Mouse (Mus musculus) gastrocnemius, postnatal 36 days (tissue): ENCODE measurements around the gene Higd1c. TPM values are rescaled to one million over a fixed set of nuclear protein-coding genes. Genes with fewer than 3 reads are reported as not detected.
"Not testable (repeated sequence)": the region's sequence is repeated elsewhere in the genome, so short reads cannot be mapped to it uniquely, and the experiment has no call there.

Source experiments
- DNase-seq, 2 experiments: peaks; one replicate each; pipeline ENCODE4 v3.0.0; 2022
- intact Hi-C: fragments of 180-260 bp; cut with DNase I; formaldehyde crosslinking; loops from one replicate; pipeline ENCODE4 v1.15.1; 2025
- total RNA-seq, 2 experiments: library from RNA; stranded (reverse); gene quantifications; 2 replicates each; pipeline ENCODE4 v1.2.3; 2021

Higd1c gene
- total RNA-seq, 2 experiments from 2014 or later: not detected

GRCm38 (mm10) chr15:100352711-100353250 is 11.6 kb upstream of the Higd1c start, which contains the start of the genes Methig1 and Mettl7a2:
TSS of gene Methig1 (plus strand) at chr15:100353149.
TSS of gene Mettl7a2 (plus strand) at chr15:100353200.
- no peak for DNase-seq
- intact Hi-C loops: no loop called here

DNA sequence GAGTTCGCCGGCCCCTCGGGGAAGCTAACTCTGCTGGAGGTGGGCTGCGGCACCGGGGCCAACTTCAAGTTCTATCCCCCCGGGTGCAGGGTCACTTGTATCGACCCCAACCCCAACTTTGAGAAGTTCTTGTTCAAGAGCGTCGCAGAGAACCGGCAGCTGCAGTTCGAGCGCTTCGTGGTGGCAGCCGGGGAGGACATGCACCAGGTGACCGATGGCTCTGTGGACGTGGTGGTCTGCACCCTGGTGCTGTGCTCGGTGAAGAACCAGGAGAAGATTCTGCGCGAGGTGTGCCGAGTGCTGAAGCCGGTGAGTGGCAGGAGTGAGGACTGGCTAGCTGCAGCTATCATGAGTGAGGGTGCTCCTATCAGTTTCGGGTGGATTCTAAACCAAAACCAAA is 10.9 kb upstream of the Higd1c start:
- intact Hi-C loops, DNase-seq: not testable (repeated sequence)

GRCm38 (mm10) chr15:100355876-100356275 is 8.5 kb upstream of the Higd1c start:
- intact Hi-C loops: no loop called here
- DNase-seq: no peak

GRCm38 (mm10) chr15:100365967-100366366 is 1.6 kb downstream of the Higd1c start:
- DNase-seq, intact Hi-C loops: not testable (repeated sequence)

GRCm38 (mm10) chr15:100367119-100367518 is 2.8 kb downstream of the Higd1c start:
- intact Hi-C loops: no loop called here
- DNase-seq: no peak

GRCm38 (mm10) chr15:100375066-100375465 is 10.7 kb downstream of the Higd1c start:
- intact Hi-C loops: no loop called here
- DNase-seq: peak in 1 of 2 experiments; percentile 57

- DNase-seq, intact Hi-C loops: not testable (repeated sequence)
Observed at GRCm38 (mm10) chr15:100377847-100378505, 13.6 kb downstream of the Higd1c start.

- intact Hi-C loops: no loop called here
Observed at GRCm38 (mm10) chr15:100379658-100380057, 15.3 kb downstream of the Higd1c start.

GRCm38 (mm10) chr15:100380104-100380503 is 15.8 kb downstream of the Higd1c start:
- no peak for DNase-seq
- intact Hi-C loops: no loop called here

More at GRCm38 (mm10) chr15:100379658-100380057, 15.3 kb downstream of the Higd1c start:
- DNase-seq: no peak

DNA sequence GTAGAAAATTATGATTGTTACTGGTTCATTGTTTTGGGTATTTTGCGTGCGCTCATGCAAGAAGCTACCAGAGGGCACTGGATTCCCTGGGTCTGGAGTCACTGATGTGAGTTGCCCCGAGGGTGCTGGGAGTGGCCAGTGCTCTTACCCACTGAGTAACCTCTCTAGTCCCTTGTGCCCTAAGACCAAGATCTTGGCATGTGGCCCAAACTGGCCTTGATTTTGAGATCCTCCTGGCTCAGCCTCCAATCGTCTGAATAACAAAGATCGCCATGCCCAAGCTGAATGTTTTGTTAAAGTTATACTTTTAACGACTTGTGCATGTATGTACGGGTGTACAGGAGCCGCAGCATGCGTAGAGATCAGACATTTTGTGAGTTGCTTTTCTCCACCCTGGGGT is 21.4 kb downstream of the Higd1c start:
- intact Hi-C loops: no loop called here
- DNase-seq: no peak

- no peak for DNase-seq
Observed at GRCm38 (mm10) chr15:100387544-100388223, 23.3 kb downstream of the Higd1c start.

GRCm38 (mm10) chr15:100388224-100388835 is 24.0 kb downstream of the Higd1c start:
- intact Hi-C loops: no loop called here

More at GRCm38 (mm10) chr15:100387544-100388223, 23.3 kb downstream of the Higd1c start:
- intact Hi-C loops: no loop called here

DNA sequence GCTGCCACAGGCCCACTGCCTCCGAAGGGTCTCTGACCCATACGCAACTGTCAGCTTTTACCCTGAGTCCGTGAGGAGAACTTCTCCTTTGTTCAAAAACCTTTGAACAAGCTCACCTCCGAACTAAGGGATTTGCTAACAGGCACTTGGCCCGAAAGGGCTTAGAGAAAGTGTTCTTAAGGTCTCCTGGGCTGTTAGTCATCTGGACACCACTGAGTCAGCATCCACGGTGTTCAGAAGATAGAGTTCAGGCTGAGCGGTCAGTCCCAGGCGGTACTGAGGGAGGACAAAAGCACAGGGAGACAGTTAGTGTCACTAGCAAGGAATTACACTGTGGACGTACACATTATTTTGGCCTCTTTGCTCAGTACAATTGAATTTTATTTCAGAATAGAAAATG is 24.5 kb downstream of the Higd1c start:
- DNase-seq: no peak
- intact Hi-C loops: no loop called here

More at GRCm38 (mm10) chr15:100388224-100388835, 24.0 kb downstream of the Higd1c start:
- DNase-seq: no peak

GRCm38 (mm10) chr15:100391066-100391465 is 26.7 kb downstream of the Higd1c start:
- no peak for DNase-seq
- intact Hi-C loops: loop anchor here (5.0 kb wide), 1 partner anchor 66 kb away; no protein-coding TSS in a partner anchor

- intact Hi-C loops: loop anchor here (5.0 kb wide), 1 partner anchor 66 kb away; no protein-coding TSS in a partner anchor
- DNase-seq: no peak
Observed at GRCm38 (mm10) chr15:100391599-100391998, 27.3 kb downstream of the Higd1c start.

DNA sequence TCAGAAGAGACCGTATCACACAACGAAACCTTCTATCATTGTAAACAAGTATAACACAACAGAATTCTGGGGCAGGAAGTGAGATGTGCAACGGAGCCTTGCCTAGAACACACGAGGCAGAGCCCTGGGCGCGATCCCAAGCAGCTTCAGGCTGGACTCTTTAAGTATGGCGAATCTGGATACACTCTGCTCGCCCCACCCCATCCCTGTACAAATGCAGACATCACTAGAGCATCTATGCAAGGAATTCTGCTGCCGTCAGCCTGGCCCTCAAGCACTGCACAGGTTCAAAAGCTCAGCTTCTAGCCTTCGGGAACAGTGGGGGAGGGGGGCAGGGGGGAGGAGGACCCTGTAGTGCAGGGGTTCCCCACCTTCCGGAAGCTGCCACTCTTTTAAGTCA is 28.7 kb downstream of the Higd1c start:
- DNase-seq: no peak
- intact Hi-C loops: loop anchor here (5.0 kb wide), 1 partner anchor 64 kb away; no protein-coding TSS in a partner anchor

- no peak for DNase-seq
- intact Hi-C loops: no loop called here
Observed at GRCm38 (mm10) chr15:100395561-100395960, 31.2 kb downstream of the Higd1c start.

DNA sequence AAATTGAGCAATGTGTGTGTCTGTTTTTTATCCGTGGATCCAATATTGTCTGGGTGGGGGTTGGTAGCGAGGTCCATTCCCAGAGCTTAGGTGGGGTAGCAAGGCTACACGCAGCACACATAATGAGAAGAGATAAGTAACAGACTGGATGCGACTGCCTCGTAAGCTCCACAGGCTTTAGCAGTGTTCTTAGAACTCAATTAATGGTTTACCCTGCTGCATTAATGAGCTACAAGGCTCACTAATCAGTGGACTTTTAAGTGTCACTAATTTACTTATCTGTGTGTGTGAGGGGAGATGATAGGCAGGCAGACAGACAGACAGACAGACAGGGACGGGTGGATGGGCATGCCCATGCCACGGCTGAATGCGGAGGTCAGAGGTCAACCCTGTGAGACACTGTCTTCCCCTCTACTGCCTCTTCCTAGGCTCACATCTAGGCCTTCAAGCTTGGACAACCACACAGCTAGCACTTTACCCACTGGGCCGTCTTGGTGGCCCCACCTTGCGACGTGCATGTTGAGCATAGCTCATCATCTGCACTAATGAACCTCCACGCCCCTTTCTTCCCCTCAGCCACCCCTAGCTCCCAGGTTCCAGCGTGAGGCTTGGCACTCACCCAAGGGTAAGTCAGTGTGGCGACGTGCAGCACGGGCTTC is 36.4 kb downstream of the Higd1c start:
- DNase-seq: no peak
- intact Hi-C loops: no loop called here

DNA sequence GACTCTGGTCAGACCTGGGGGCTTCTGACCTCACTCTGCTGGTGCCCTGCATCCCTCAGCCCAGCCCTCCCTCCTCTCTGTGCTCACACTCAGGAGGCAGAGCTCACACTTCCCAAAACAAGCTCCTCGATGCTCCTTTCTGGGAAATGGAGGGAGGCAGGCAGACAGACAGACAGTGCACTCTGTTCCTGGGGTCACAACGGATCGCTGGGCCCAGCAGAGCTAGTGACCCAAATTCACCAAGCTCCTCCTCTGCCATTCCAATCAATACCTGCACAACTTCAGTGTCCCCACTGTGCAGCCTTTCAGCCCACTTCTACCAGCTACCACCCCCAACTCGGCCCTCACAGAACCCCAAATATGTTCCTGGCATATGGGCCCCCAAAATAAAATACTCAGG is 37.5 kb downstream of the Higd1c start:
- no peak for DNase-seq
- intact Hi-C loops: no loop called here

DNA sequence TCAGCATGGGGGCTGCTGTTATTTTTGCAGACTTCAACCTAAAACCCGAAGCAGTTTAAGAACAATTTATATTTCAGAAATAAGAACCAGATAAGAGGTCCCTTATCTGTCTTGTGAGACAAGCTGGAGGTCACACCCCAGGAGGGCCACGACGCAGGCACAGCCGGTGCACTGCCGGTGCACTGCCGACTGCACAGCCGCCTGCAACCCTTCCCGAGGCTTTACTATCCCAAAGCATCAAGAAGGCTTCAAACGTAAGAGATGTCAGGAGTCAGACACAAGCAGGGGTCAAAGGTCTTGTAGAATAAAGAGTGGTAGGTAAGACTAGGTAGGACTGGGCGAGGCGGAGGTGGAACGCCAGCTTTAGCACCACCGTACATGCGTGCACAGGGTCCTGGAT is 38.0 kb downstream of the Higd1c start:
- no peak for DNase-seq
- intact Hi-C loops: no loop called here
